Mouse (Mus musculus): ENCODE measurements around the gene Zfp62. TPM values are rescaled to one million over a fixed set of nuclear protein-coding genes. Genes with fewer than 3 reads are reported as not detected.

Zfp62 gene
- polyA plus RNA-seq, 2 experiments, result 5.2 to 10.6 TPM

DNA sequence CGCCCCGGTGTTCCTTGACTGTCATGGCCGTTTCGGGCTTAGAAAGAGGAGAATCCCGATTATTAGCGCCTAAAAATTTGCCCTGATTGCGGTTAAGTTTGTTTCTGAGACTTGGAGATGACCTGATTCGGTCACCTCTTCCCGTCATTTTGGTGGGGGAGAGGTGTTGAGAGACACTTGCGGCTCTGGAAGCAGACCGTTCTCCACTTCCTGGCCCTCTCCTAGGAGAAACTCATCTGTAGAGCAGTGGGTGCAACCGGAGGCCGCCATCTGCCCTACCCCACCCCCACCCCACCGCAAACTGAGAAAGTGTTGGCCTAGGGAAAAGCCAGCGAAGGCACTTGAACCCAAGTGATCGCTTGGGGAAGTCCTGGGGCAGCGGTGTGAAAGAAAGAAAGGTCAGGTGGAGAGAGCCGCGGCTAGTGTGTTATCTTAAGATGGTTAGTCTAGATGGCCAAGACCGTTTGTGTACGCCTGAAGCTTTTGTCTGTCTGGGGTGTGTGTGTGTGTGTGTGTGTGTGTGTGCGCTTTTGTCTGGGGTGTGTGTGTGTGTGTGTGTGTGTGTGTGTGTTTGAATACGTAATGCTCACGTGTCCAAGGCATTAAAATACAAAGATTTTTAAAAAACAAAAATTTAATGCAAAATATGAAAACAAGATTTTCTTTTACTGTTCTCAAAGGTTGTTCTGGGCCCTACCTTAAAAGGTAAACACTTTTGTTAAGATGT, 842 bp downstream of the Zfp62 start:
- Histone ChIP-seq H3K27me3 (ENCODE audit: control insufficient read depth, insufficient read depth, low read length) (no peaks in the 10 kb centered on the region), H3K9ac (replicated peaks) (peak overlapping the region; percentile 96), H3K9me3 (ENCODE audit: control insufficient read depth, low read length) (no peaks in the 10 kb centered on the region), H3K4me1 (replicated peaks; ENCODE audit: control insufficient read depth in 2 of 2, insufficient read depth in 2 of 2, low read length in 1 of 2) (peaks cover 34 to 39% of the 10 kb centered on the region in 2 experiments), H3K36me3 (replicated peaks; ENCODE audit: control insufficient read depth, insufficient read depth, low read depth) (no peaks in the 10 kb centered on the region), H3K27ac (peak overlapping the region; percentile 94), H3K4me2 (ENCODE audit: low read depth) (peak overlapping the region; percentile 93), H3K4me3 (ENCODE audit: insufficient read depth in 1 of 2, low read depth in 2 of 2, low read length in 2 of 2) (peak overlapping the region; percentile 88 to 90)
- WGBS (ENCODE audit: insufficient replicate concordance), result 0% methylated on average over 24 of the region's 24 CpGs
- DNase-seq (ENCODE audit: low read depth in 3 of 3, low spot score in 3 of 3) (peak in 2 of 3 experiments; percentile 45 to 57), ATAC-seq (ENCODE audit: insufficient read depth) (peak; percentile 65)
- no peak for TF ChIP-seq EP300 (IDR thresholded peaks at IDR 0.05; ENCODE audit: low read depth)
- no peak for TF ChIP-seq CTCF (IDR thresholded peaks at IDR 0.05; ENCODE audit: low read depth)

DNA sequence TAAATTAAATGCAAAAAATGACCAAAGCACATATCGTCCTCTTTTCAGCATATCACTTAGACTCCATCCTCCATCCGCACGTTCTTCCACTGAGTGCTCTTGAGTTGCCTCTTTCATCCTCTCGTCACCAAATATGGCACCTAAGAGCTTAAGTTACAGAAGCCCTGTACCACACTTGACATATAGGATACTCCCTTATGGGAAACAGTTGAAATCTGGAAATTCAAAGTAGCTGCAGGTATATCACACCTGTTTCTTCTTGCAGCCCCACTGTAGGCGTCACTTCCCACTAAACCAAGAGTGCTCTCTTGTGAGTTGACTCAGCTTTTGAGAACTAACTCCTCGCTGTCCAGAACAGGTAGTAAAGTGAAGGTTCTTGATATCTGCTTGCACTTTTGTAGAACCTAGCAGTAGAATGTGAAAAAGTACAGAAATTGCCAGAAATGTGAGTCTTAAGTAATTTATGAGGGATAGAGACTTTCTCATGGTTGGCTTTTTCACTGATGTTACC, 2.0 kb downstream of the Zfp62 start:
- TF ChIP-seq EP300 (IDR thresholded peaks at IDR 0.05; ENCODE audit: low read depth) (no peak), CTCF (IDR thresholded peaks at IDR 0.05; ENCODE audit: low read depth) (no peak)
- no peaks in the 10 kb centered on the region for H3K9me3 ChIP-seq (ENCODE audit: control insufficient read depth, low read length)
- H3K4me3 ChIP-seq (ENCODE audit: insufficient read depth in 1 of 2, low read depth in 2 of 2, low read length in 2 of 2), result peak overlapping the region in 1 of 2 experiments; percentile 88; a peak in 2 of 4 replicates
- H3K27me3 ChIP-seq (ENCODE audit: control insufficient read depth, insufficient read depth, low read length), result no peaks in the 10 kb centered on the region
- 80% methylated on average over 6 of the region's 6 CpGs for WGBS (ENCODE audit: insufficient replicate concordance)
- H3K9ac ChIP-seq (replicated peaks), result no peak overlapping the region
- DNase-seq (ENCODE audit: low read depth in 3 of 3, low spot score in 3 of 3) (no peak), ATAC-seq (ENCODE audit: insufficient read depth) (no peak)
- peak overlapping the region; percentile 93 for H3K4me2 ChIP-seq (ENCODE audit: low read depth)
- peaks cover 34 to 42% of the 10 kb centered on the region in 2 experiments for H3K4me1 ChIP-seq (replicated peaks; ENCODE audit: control insufficient read depth in 2 of 2, insufficient read depth in 2 of 2, low read length in 1 of 2)
- no peak overlapping the region; the same call in 1 of the 2 replicates for H3K27ac ChIP-seq
- no peaks in the 10 kb centered on the region for H3K36me3 ChIP-seq (replicated peaks; ENCODE audit: control insufficient read depth, insufficient read depth, low read depth)

DNA sequence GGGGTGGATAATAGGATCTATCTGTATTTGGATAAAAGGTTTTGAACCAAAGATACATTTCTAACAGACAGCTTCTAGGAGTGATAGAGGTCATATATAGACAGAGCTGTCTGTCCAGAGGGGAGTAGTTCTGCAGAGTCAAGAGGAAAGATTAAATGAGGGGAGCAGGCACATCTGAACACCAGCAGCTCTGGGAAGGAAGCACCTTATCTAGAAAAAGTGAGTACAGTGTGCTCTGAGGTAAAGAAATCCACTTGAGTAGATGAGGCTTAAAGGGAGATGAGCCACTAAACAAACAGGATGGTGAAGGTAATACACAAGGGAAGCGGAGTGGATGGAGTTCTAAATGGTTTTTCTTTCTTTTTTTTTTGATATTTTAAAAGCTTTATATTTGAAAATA, 4.4 kb downstream of the Zfp62 start:
- no peaks in the 10 kb centered on the region for H3K9me3 ChIP-seq (ENCODE audit: control insufficient read depth, low read length)
- no peak for DNase-seq (ENCODE audit: low read depth in 3 of 3, low spot score in 3 of 3)
- no peak for TF ChIP-seq EP300 (IDR thresholded peaks at IDR 0.05; ENCODE audit: low read depth)
- no peak for TF ChIP-seq CTCF (IDR thresholded peaks at IDR 0.05; ENCODE audit: low read depth)
- H3K27me3 ChIP-seq (ENCODE audit: control insufficient read depth, insufficient read depth, low read length), result no peaks in the 10 kb centered on the region
- ATAC-seq (ENCODE audit: insufficient read depth), result no peak
- H3K4me3 ChIP-seq (ENCODE audit: insufficient read depth in 1 of 2, low read depth in 2 of 2, low read length in 2 of 2), result no peak overlapping the region
- H3K4me2 ChIP-seq (ENCODE audit: low read depth), result no peak overlapping the region
- peak overlapping the region; percentile 36; the same call in 1 of the 2 replicates for H3K27ac ChIP-seq
- H3K4me1 ChIP-seq (replicated peaks; ENCODE audit: control insufficient read depth in 2 of 2, insufficient read depth in 2 of 2, low read length in 1 of 2), result peaks cover 35 to 39% of the 10 kb centered on the region in 2 experiments
- H3K9ac ChIP-seq (replicated peaks), result peak overlapping the region; percentile 23; the same call in 1 of the 2 replicates
- WGBS (ENCODE audit: insufficient replicate concordance), result 83% methylated on average over 1 of the region's 1 CpGs
- H3K36me3 ChIP-seq (replicated peaks; ENCODE audit: control insufficient read depth, insufficient read depth, low read depth), result no peaks in the 10 kb centered on the region

DNA sequence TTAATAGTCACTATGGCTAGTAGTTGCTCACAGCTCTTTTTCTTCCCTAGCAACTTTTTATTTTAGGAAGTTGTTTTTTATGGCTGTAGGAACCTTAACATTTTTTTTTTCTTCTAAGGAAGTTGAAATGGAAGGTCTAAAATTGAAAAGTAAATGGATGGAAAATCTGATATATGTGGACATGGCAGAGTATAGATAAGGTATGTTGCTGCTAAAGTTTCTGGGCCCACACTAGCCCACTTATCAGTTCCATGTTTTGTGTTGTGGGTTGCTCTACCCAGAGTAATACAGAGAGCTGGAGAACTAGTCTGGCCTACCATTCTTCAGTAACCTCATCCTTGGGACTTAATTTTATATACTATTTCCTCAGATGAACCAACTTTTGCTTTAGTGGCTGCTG, 9.5 kb downstream of the Zfp62 start:
- Histone ChIP-seq H3K27ac (no peak overlapping the region), H3K4me2 (ENCODE audit: low read depth) (peak overlapping the region; percentile 44), H3K9ac (replicated peaks) (no peak overlapping the region), H3K27me3 (ENCODE audit: control insufficient read depth, insufficient read depth, low read length) (no peaks in the 10 kb centered on the region), H3K36me3 (replicated peaks; ENCODE audit: control insufficient read depth, insufficient read depth, low read depth) (peaks cover 34% of the 10 kb centered on the region), H3K4me3 (ENCODE audit: insufficient read depth in 1 of 2, low read depth in 2 of 2, low read length in 2 of 2) (no peak overlapping the region), H3K9me3 (ENCODE audit: control insufficient read depth, low read length) (no peaks in the 10 kb centered on the region), H3K4me1 (replicated peaks; ENCODE audit: control insufficient read depth in 2 of 2, insufficient read depth in 2 of 2, low read length in 1 of 2) (peaks cover 15 to 18% of the 10 kb centered on the region in 2 experiments)
- DNase-seq (ENCODE audit: low read depth in 3 of 3, low spot score in 3 of 3) (peak in 1 of 3 experiments; percentile 51), ATAC-seq (ENCODE audit: insufficient read depth) (peak; percentile 92)
- TF ChIP-seq EP300 (IDR thresholded peaks at IDR 0.05; ENCODE audit: low read depth) (peak; percentile 56), CTCF (IDR thresholded peaks at IDR 0.05; ENCODE audit: low read depth) (no peak)

DNA sequence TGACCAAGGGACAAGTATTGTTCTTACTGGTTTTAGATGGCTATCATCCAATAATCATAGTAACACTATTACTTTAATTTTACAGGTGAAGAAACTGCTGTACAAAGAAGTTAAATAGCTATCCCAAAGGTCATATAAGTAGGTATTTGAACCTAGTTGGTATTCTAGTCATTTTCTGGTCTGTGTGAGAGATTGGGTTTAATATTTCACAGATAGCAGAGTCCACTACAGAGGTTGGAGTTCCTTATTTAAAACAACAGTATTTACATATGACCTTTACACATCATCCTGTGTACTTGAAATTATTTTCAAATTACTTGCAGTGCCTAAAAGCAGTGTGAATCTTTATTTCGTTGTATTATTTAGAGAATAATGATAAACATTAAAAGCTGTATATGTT, 10.4 kb downstream of the Zfp62 start:
- Histone ChIP-seq H3K4me3 (ENCODE audit: insufficient read depth in 1 of 2, low read depth in 2 of 2, low read length in 2 of 2) (no peak overlapping the region), H3K36me3 (replicated peaks; ENCODE audit: control insufficient read depth, insufficient read depth, low read depth) (peaks cover 34% of the 10 kb centered on the region), H3K9ac (replicated peaks) (no peak overlapping the region), H3K27me3 (ENCODE audit: control insufficient read depth, insufficient read depth, low read length) (no peaks in the 10 kb centered on the region), H3K9me3 (ENCODE audit: control insufficient read depth, low read length) (no peaks in the 10 kb centered on the region), H3K4me2 (ENCODE audit: low read depth) (no peak overlapping the region), H3K4me1 (replicated peaks; ENCODE audit: control insufficient read depth in 2 of 2, insufficient read depth in 2 of 2, low read length in 1 of 2) (peaks cover 9 to 12% of the 10 kb centered on the region in 2 experiments), H3K27ac (no peak overlapping the region)
- no peak for ATAC-seq (ENCODE audit: insufficient read depth)
- 80% methylated on average over 1 of the region's 1 CpGs for WGBS (ENCODE audit: insufficient replicate concordance)
- no peak for TF ChIP-seq CTCF (IDR thresholded peaks at IDR 0.05; ENCODE audit: low read depth)
- TF ChIP-seq EP300 (IDR thresholded peaks at IDR 0.05; ENCODE audit: low read depth), result no peak
- DNase-seq (ENCODE audit: low read depth in 3 of 3, low spot score in 3 of 3), result no peak
